Mouse (Mus musculus) liver, embryonic 14.5 days (tissue): ENCODE results near the gene Pigh. TPM values are rescaled to one million over a fixed set of nuclear protein-coding genes. Genes with fewer than 3 reads are reported as not detected.

Experiments used
- ATAC-seq: fragments of 200-750 bp; cut with Nextera tagmentation; 2 replicates; pipeline ENCODE4 v1.8.0; 2017; ENCODE audit warnings: moderate number of reproducible peaks, mild to moderate bottlenecking, moderate library complexity; ENCODE audit not compliant: insufficient read depth
- DNase-seq, 3 experiments: peaks; one replicate each; pipeline ENCODE4 v3.0.0-alpha.2; 2012 to 2013; ENCODE audit warnings: low read depth in 3 of 3, low spot score in 3 of 3
- H3K27ac ChIP-seq: fragments of 300-500 bp; sonication (generic); 2 replicates; pipeline ENCODE4 v1.5.1; 2014; ENCODE audit warnings: moderate library complexity, mild to moderate bottlenecking, control low read depth, inconsistent platforms
- H3K27me3 ChIP-seq: fragments of 300-500 bp; sonication (generic); 2 replicates; pipeline ENCODE4 v1.6.1; 2014; ENCODE audit warnings: mild to moderate bottlenecking, low read length, moderate library complexity; ENCODE audit not compliant: control insufficient read depth, insufficient read depth
- H3K36me3 ChIP-seq: fragments of 300-500 bp; sonication (generic); replicated peaks from 2 replicates; pipeline ENCODE4 v1.6.1; 2014; ENCODE audit warnings: low read depth; ENCODE audit not compliant: control insufficient read depth, insufficient read depth
- H3K4me1 ChIP-seq, 2 experiments: fragments of 200-500 bp in 1 of 2; fragments of 300-500 bp in 1 of 2; sonication (generic) in 1 of 2; replicated peaks; 2 replicates each; pipeline ENCODE4 v1.6.1; 2012 to 2014; ENCODE audit warnings: antibody characterized with exemption in 1 of 2, inconsistent platforms in 1 of 2, low read length in 1 of 2; ENCODE audit not compliant: control insufficient read depth in 2 of 2, insufficient read depth in 2 of 2
- H3K4me2 ChIP-seq: fragments of 300-500 bp; sonication (generic); 2 replicates; pipeline ENCODE4 v1.6.1; 2014; ENCODE audit warnings: low read depth, mild to moderate bottlenecking, control low read depth, moderate library complexity
- H3K4me3 ChIP-seq, 2 experiments: fragments of 200-500 bp in 1 of 2; fragments of 300-500 bp in 1 of 2; sonication (generic) in 1 of 2; 2 replicates each; pipeline ENCODE4 v1.5.1; 2012 to 2014; ENCODE audit warnings: low read depth in 2 of 2, low read length in 2 of 2, mild to moderate bottlenecking in 2 of 2, control low read depth in 1 of 2, inconsistent platforms in 1 of 2, moderate library complexity in 1 of 2; ENCODE audit not compliant: insufficient read depth in 1 of 2
- H3K9ac ChIP-seq: fragments of 300-500 bp; sonication (generic); replicated peaks from 2 replicates; pipeline ENCODE4 v1.6.1; 2014; ENCODE audit warnings: mild to moderate bottlenecking, control low read depth, moderate library complexity
- H3K9me3 ChIP-seq: fragments of 300-500 bp; sonication (generic); 2 replicates; pipeline ENCODE4 v1.6.1; 2016; ENCODE audit warnings: low read length, mixed read lengths; ENCODE audit not compliant: control insufficient read depth
- CTCF ChIP-seq: IDR thresholded peaks from 2 replicates; pipeline ENCODE4 v1.5.1; 2016; ENCODE audit warnings: antibody characterized with exemption, low read depth, control low read depth
- EP300 ChIP-seq: IDR thresholded peaks from 2 replicates; pipeline ENCODE4 v1.6.1; 2016; ENCODE audit warnings: antibody characterized with exemption, low read depth
- WGBS: fragments of 180-500 bp; shearing (Covaris S2); extraction: QIAGEN DNeasy Blood & Tissue Kit; methylation state at CpG from one replicate; pipeline ENCODE4 v1.1.7; 2014; ENCODE audit not compliant: insufficient replicate concordance; 5-methylcytosine and 5-hydroxymethylcytosine counted together
- polyA plus RNA-seq, 2 experiments: library from polyadenylated mRNA; depleted of rRNA in 1 of 2; stranded (reverse) in 1 of 2; unstranded in 1 of 2; fragments of >200 nt; fragmentation: Nextera tagmentation in 1 of 2; extraction: Ambion mirVana in 1 of 2; gene quantifications; 2 replicates each; pipeline versions ENCODE4 v1.2.1 to v1.2.3; 2012 to 2014

Pigh gene
- polyA plus RNA-seq, 2 experiments = 3.1 to 5.5 TPM

DNA sequence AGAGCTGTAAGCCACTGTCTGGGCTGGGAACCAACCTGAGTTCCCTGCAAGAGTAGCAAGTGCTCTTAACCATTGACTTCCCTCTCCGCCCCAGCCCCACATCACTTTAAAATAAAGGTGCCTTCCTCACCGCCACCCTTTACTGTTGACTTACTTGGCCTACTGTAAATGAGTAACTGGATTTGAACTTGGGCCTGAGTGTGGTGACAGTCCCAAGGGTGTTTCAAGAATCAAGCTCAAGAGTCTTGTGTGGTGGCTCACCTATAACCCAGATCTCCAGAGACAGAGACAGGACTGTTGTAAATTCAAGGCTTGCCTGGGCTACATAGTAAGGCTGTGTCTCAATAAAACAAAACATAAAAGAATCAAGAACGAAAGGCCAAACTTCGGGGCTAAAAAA lies 29.5 kb upstream of the Pigh start:
- no peak overlapping the region for H3K4me3 ChIP-seq
- no peak for ATAC-seq
- H3K27ac ChIP-seq = no peak overlapping the region
- no peaks in the 10 kb centered on the region for H3K4me1 ChIP-seq
- no peaks in the 10 kb centered on the region for H3K27me3 ChIP-seq
- no peaks in the 10 kb centered on the region for H3K36me3 ChIP-seq
- 69% methylated on average over 4 of the region's 4 CpGs for WGBS
- H3K4me2 ChIP-seq = no peak overlapping the region
- TF ChIP-seq CTCF (no peak), EP300 (no peak)
- H3K9ac ChIP-seq = no peak overlapping the region
- no peaks in the 10 kb centered on the region for H3K9me3 ChIP-seq
- no peak for DNase-seq

DNA sequence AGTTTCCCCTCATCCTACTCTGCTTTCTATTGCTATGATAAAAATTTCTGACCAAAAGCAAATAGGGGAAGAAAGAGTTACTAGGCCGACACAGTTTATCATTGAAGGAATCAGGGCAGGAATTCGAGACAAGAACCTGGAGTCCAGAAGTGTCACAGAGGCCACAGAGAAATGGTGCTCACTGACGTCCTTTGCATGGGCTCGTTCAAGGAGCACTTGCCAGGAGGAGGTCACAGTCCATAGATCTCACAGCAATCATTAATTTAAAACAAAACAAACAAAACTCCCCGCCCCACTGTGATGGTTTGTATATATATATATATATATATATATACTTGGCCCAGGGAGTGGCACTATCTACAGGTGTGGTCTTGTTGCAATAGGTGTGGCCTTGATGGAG lies 15.9 kb upstream of the Pigh start:
- no peak for TF ChIP-seq CTCF
- no peak for TF ChIP-seq EP300
- WGBS = 57% methylated on average over 5 of the region's 5 CpGs

DNA sequence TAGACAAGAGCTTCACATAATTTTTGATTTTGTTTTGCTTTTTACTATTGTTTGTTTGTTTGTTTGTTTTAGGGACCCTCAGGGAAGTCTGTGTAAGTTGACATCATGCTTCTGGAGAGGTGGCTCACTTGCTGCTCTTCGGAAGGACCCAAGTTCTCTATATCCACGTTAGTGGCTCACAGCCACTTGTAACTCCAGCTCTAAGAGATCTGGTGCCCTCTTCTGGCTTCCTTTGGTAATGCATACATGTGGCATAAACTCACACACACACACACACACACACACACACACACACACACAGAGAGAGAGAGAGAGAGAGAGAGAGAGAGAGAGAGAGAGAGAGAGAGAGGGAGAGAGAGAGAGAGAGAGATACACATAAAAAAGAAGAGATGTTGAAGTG lies 15.1 kb upstream of the Pigh start:
- 44% methylated on average over 2 of the region's 2 CpGs for WGBS
- no peaks in the 10 kb centered on the region for H3K27me3 ChIP-seq

More for the DNA sequence above, 15.9 kb upstream of the Pigh start:
- Histone ChIP-seq H3K4me3 (no peak overlapping the region), H3K27ac (no peak overlapping the region), H3K4me2 (no peak overlapping the region), H3K9me3 (no peaks in the 10 kb centered on the region), H3K9ac (no peak overlapping the region), H3K27me3 (no peaks in the 10 kb centered on the region), H3K4me1 (no peaks in the 10 kb centered on the region), H3K36me3 (no peaks in the 10 kb centered on the region)
- ATAC-seq (no peak), DNase-seq (no peak)

GRCm38 (mm10) chr12:79103773-79104172 lies 14.3 kb upstream of the Pigh start:
- no peak for TF ChIP-seq CTCF
- TF ChIP-seq EP300 = no peak
- H3K9me3 ChIP-seq = no peaks in the 10 kb centered on the region
- WGBS = 65% methylated on average over 3 of the region's 3 CpGs
- ATAC-seq (no peak), DNase-seq (no peak)
- H3K4me3 ChIP-seq = no peak overlapping the region
- H3K4me2 ChIP-seq = no peak overlapping the region
- no peaks in the 10 kb centered on the region for H3K36me3 ChIP-seq
- H3K9ac ChIP-seq = no peak overlapping the region
- H3K27me3 ChIP-seq = no peaks in the 10 kb centered on the region
- H3K4me1 ChIP-seq = no peaks in the 10 kb centered on the region
- H3K27ac ChIP-seq = no peak overlapping the region

More for the DNA sequence above, 15.1 kb upstream of the Pigh start:
- H3K4me3 ChIP-seq = no peak overlapping the region
- no peak overlapping the region for H3K27ac ChIP-seq
- TF ChIP-seq CTCF (no peak), EP300 (no peak)
- no peaks in the 10 kb centered on the region for H3K36me3 ChIP-seq
- H3K4me2 ChIP-seq = no peak overlapping the region
- DNase-seq (no peak), ATAC-seq (no peak)
- no peaks in the 10 kb centered on the region for H3K4me1 ChIP-seq
- no peak overlapping the region for H3K9ac ChIP-seq
- no peaks in the 10 kb centered on the region for H3K9me3 ChIP-seq

- peak in 1 of 3 experiments; percentile 22 for DNase-seq
These were observed 7.8 kb upstream of the Pigh start for GRCm38 (mm10) chr12:79097106-79097752.

More at GRCm38 (mm10) chr12:79097106-79097752, 7.8 kb upstream of the Pigh start:
- no peak overlapping the region for H3K9ac ChIP-seq
- H3K36me3 ChIP-seq = no peaks in the 10 kb centered on the region
- ATAC-seq = no peak
- H3K4me3 ChIP-seq = no peak overlapping the region
- 55% methylated on average over 3 of the region's 3 CpGs for WGBS
- H3K27ac ChIP-seq = no peak overlapping the region
- H3K9me3 ChIP-seq = no peaks in the 10 kb centered on the region
- no peak for TF ChIP-seq EP300
- TF ChIP-seq CTCF = peak; percentile 49; the same call in 1 of the 2 replicates
- no peaks in the 10 kb centered on the region for H3K27me3 ChIP-seq
- no peaks in the 10 kb centered on the region for H3K4me1 ChIP-seq
- no peak overlapping the region for H3K4me2 ChIP-seq
